Mouse (Mus musculus): ENCODE data around the gene Hist1h2ad.
"Not testable (repeated sequence)": the region's sequence is repeated elsewhere in the genome, so short reads cannot be mapped to it uniquely, and the experiment has no call there.

Gene Hist1h2ad

DNA sequence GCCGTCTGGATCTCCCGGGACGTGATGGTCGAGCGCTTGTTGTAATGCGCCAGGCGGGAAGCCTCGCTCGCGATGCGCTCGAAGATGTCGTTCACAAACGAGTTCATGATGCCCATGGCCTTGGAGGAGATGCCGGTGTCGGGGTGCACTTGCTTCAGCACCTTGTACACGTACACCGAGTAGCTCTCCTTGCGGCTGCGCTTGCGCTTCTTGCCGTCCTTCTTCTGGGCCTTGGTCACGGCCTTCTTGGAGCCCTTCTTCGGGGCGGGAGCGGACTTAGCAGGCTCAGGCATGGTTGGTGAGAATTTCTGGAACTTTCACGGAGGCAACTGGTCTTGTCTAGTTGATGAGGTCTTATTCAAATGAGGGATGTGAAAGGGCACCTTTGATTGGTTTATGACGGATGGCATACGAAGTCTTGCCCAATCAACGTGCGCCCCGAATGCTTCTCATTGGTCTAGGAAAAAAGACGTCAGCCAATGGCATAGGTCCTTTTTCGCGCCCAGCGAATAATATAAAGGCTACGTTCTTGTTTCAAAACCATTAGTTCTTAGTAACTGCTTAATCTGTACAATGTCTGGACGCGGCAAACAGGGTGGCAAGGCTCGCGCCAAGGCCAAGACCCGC is at the start of gene Hist1h2ad, which contains the start of gene Hist1h2bf:
Gene Hist1h2ad, plus strand, starts transcription at position 484 of the 627 bp plus-strand sequence.
Gene Hist1h2bf, minus strand, starts transcription at position 299 of the 627 bp plus-strand sequence.
- DNase-seq (ENCODE audit: low spot score in 2 of 2): peak; percentile 96 to 98

DNA sequence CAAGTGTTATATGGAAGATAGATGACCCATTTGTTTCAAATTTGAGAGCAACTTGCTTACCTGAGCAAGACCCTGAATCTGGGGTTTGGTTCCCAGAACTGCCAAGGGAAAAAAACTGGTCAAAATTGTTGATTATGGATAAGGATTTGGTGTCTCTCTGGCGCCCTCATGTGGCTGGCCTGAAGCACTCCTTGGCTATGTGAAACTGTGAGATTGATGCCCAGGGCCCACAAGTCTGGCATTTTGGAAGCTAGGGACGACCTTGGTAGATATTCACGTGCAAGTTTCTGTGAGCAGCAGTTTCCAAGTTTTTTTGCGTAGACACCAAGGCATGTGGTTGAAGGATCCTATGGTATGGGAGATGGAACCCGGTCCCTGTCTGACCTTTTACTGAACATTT is 49.5 kb upstream of the Hist1h2ad start:
- DNase-seq (ENCODE audit: low spot score in 2 of 2): peak; percentile 75 to 86

DNA sequence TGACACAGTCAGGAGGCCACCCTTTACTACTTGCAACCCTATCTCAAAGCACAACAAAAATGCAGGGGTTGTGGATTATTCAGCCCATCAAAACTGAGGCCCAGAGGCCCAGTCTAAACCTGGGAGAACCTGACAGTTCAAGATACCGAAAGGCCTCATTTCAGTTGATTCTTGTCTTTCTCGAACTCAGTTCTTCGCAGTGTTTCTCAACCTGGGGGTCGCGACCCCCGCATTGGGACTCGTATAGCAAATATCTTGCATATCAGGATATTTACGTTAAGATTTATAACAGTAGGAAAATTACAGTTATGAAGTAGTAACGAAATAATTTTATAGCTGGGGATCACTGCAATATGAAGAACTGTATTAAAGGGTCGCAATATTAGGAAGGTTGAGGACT is 48.3 kb upstream of the Hist1h2ad start:
- DNase-seq (ENCODE audit: low spot score in 2 of 2): peak in 1 of 2 experiments; percentile 37

DNA sequence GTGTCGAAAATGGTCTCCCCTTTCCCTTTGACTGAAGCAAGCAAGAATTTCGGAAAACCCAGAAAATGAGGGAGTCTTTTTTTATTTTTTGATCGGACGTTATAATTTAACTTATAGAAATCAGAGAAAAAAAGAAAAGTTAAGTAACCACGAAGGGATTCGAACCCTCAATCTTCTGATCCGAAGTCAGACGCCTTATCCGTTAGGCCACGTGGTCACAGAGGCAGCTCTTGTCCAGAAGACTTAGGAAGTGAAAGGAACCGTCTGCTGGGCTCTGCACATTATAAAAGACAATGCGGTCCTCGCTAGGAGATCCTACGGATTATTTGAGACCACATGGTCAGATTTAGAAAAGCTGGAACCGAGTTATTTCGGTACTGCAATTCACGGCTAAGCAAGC is 47.9 kb upstream of the Hist1h2ad start:
- DNase-seq (ENCODE audit: low spot score in 2 of 2): peak; percentile 90 to 92

DNA sequence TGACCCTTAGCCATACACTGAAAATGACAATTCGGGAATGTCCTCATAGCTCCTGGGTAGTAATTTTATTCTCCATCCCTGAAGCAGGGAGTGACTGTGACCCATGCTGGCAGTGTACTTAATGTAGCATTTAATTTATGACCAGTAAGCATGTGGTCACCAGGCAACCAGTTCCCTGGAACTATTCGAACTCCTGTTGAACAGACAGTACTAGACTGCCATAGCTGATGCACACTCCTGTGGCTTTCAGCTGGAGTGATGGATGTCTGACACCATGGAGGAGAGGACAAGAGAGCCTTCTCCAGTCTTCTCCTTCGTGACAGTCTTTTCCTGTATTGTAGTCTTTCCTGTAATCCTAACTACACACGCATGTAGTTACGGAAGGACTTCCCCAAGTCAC is 45.2 kb upstream of the Hist1h2ad start:
- DNase-seq (ENCODE audit: low spot score in 2 of 2): no peak

DNA sequence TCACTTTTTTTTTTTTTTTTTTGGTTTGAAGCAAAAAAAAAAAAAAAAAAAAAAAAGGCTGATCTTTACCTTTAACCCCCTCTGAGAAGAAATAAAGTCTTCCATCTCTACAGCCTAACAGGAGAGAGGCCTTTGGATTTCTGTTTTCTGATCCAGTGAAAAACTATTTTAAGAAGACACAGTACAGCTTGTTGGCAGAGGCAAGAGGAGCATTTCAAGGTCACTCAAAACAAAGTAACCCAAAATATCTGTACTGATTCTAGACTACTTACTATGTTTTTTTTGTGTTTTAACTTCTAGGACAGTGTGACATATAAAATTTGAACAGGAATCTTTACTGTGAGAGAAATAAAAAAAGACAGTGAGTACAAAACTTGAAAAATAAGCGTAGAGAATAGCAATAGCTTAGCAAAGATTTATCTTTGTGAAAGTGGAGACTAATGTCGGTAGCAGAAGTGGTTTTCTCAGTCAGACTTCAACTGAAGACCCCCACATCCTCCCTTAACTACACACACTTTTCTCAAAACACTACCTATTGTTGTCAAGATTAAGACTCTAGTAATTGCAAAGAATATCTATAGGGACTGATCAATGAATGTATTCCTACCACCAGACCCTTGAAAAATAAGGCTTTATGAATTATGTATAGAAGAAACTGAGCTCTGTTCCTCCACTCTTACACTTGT is 44.6 kb upstream of the Hist1h2ad start:
- no peak for DNase-seq (ENCODE audit: low spot score in 2 of 2)

DNA sequence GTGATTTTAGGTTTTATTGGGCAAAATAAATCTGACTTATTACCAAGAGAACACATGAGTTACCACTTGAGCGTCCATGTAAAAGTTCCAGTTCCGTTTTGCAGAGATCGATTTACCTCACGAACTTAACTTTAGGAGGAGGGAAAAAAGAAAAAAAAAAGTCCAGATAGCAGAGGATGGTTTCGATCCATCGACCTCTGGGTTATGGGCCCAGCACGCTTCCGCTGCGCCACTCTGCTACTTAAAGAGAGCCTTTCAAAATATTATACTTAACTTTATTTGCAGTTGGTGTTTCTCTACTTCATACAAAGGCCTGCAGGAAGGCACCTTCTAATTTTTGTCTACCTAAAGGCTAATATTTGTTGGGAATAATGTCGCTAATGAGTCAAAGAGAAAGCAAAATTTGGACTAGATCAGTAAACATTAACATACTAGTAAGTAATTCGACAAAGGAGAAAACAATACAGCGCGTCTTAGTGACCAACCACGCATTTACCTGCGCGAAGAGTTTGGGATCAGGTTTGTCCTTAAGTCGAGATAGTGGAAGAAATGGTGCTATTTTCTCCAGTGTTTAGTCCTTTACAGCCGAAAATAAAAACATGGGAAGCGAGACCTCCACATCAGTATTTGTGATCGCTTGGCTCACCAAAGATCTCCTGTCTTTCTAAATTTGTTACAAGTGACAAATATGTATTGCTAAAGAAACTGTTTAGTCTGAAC is 43.8 kb upstream of the Hist1h2ad start:
- peak; percentile 57 to 69 for DNase-seq (ENCODE audit: low spot score in 2 of 2)

DNA sequence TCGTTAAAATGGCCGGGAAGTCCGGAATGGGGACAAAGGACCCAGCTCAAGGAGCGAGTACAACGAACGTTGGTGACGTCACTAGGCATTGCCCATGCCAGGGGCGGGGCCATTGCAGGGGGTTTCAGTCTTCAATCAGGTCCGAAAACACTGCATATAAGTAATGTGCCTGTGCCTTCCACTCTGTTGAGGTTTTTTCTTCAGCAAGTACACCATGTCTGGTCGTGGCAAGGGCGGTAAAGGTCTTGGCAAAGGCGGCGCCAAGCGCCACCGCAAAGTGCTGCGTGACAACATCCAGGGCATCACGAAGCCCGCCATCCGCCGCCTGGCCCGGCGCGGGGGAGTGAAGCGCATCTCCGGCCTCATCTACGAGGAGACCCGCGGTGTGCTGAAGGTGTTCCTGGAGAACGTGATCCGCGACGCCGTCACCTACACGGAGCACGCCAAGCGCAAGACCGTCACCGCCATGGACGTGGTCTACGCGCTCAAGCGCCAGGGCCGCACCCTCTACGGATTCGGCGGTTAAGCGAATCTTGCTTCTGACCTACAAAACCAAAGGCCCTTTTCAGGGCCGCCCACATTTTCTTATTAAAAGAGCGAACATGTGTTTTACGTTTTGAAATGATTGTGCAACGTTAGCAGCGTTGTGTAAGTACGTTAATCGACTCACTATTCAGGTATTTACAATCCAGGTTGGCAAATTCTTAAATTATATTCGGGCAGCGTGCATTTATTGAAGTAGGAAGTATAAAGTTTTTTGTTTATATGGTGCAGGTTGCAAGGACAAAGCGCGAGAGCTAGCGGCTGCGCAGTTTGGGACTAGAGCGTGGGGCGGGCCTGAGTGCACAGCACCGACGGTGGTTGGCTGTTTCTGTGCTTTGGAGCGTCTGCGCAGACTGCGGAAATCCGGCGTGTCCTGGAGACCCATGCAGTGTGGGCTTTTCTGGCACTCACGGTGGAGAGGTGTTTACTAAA is 43.0 kb upstream of the Hist1h2ad start, which contains the start of gene Hist1h4h:
Gene Hist1h4h, plus strand, starts transcription at position 150 of the 975 bp plus-strand sequence.
- DNase-seq (ENCODE audit: low spot score in 2 of 2): peak; percentile 98

DNA sequence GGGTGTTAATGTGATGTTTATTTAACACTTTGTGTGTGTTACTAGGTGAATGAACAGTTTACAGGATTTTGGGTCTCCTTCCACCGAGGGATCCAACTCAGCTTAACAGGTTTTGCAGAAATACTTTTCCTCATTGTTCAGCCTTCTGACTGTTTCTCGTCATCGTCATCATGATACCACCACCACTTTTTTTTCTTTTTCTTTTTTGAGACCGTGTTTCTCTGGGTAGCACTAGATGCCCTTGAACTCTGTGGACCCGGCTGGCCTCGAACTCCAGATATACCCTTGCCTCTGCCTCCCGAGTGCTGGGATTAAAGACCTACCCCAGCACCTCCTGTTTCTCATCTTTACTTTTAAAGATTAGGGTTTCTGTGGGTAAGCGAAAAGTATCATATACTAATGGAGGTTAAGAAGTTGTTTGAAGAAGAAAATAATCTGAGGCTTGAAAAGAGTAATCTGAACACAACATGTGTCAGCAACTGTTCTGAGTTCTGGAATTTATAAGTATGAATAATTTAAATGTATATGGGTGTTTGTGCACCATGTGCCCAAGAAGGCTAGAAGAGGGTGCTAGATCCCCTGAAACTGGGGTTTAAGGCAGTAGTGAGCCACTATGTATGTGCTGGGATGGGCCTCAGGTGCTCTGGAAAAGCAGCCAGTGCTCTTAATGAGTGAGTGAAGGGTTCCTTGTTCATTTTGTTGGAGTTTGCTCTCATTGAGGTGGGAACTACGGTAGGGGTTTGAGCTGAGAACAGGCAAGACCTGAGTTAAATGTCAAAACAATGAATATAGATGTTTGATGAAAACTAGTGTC is 41.7 kb upstream of the Hist1h2ad start:
- DNase-seq (ENCODE audit: low spot score in 2 of 2): no peak

DNA sequence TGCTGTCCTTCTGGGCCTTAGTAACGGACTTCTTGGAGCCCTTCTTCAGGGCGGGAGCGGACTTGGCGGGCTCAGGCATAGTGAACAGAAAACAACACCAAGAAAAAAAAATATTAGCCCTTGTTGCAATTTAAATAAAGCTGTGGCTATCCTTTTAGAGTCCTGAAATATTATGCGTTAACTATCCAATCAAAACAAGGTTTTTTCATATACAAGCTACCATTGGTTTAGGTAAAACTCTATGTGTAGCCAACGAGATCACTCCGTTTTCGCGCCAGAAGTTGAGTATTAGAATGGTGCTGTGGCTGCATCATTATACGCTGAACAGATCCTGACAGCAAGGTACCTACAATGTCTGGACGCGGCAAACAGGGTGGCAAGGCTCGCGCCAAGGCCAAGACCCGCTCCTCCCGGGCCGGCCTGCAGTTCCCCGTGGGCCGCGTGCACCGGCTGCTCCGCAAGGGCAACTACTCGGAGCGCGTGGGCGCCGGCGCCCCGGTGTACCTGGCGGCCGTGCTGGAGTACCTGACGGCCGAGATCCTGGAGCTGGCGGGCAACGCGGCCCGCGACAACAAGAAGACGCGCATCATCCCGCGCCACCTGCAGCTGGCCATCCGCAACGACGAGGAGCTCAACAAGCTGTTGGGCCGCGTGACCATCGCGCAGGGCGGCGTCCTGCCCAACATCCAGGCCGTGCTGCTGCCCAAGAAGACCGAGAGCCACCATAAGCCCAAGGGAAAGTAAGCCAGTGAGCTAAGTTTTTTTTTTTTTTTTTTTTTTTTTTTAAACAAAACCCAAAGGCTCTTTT is 40.4 kb upstream of the Hist1h2ad start, which contains the start of gene Hist1h2af:
Gene Hist1h2af, plus strand, starts transcription at position 347 of the 808 bp plus-strand sequence.
- DNase-seq (ENCODE audit: low spot score in 2 of 2): peak; percentile 89 to 93

DNA sequence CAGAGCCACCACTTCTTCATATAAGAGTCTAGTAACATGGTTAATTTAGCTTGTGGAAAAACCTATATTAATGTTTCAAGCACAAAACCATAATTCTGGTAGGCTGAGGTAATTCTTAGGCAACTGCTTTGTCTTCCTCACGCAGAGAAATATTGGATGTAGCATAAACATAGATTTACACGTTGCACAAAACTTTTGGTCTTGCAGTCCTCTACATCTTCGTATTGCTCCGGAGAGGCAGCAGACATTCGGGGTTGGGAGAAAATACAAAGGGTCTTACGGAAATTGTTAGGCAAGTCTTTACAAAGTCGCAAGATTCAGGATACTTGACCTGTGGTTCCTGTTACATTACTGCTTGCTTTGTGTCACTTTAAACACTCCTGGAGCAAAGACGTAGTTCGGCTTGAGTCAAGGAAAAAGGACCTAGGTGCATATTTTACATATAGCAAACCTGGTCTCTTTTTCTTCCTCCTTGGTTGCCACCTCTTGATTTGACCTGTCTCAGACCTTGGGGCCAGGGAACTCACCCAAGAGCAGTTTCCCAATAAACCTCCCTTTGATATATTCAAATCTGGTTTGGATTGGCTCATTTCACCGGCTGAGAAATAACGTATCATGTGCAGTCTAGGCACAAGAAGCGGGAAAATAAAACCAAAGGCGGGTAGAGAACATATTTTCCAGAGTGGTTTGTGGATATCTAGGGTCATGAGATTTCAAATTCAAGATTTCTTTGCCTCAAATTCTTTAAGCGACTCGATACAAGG is 39.6 kb upstream of the Hist1h2ad start:
- DNase-seq (ENCODE audit: low spot score in 2 of 2): peak in 1 of 2 experiments; percentile 48

DNA sequence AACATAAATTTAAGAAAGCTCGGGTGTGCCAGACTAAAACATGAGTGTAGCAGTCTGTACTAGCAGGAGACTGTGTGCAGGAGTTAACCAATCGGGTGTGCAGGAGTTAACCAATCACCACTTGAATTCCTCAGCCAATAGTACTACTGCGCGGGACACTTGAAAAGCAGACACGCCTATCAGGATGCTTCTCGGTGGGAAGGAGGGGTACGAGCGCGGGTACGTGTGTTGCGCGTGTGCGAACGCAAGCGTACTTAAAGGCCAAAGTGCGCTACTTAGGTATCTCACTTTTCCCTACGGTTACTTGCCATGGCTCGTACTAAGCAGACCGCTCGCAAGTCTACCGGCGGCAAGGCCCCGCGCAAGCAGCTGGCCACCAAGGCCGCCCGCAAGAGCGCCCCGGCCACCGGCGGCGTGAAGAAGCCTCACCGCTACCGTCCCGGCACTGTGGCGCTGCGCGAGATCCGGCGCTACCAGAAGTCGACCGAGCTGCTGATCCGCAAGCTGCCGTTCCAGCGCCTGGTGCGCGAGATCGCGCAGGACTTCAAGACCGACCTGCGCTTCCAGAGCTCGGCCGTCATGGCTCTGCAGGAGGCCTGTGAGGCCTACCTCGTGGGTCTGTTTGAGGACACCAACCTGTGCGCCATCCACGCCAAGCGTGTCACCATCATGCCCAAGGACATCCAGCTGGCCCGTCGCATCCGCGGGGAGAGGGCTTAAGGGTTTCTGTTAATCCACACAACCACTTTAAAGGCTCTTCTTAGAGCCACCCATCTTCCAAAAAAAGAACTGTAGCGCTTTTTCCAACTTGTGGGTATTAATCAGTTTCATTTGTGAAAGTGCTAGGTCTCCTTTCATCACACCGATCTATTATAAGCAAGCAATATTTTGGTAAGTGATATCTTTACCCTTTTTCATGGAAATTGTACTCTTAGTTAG is 38.8 kb upstream of the Hist1h2ad start, which contains the start of gene Hist1h3g:
Gene Hist1h3g, plus strand, starts transcription at position 286 of the 939 bp plus-strand sequence.
- peak; percentile 96 to 98 for DNase-seq (ENCODE audit: low spot score in 2 of 2)

DNA sequence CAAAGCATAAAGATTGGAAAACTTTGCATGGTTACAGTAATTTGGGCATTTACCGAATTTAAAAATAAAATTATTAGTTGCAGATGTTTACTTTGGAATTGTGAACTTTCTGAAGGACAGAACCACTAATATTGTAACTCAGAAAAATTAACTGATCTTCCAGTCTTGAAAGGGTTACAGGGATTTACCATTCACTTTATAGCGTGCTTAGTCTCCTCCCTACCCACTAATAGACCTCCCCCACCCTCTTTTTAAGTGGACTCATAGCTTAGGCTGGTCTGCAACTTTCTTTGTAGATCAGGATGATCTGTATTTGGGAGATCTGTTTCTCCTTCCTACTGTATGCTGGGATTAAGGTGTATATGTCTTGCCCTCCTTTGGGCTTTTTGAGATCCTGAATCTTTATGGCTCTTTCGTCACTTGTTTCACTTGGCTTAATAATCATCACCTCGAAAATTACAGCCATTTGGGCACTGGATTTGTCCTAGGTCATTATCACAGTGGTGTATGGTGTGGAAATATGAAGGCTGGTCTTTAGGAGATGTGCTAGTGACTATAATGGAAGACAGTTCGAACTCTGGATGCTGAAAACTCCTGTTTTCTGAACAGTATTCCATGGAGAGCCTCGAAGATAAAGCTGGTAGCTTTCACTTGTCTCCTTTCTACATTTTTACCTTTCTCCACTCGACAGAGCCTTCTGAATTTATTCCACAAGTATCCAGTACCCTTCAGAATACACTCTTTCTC is 37.9 kb upstream of the Hist1h2ad start:
- DNase-seq (ENCODE audit: low spot score in 2 of 2): no peak

DNA sequence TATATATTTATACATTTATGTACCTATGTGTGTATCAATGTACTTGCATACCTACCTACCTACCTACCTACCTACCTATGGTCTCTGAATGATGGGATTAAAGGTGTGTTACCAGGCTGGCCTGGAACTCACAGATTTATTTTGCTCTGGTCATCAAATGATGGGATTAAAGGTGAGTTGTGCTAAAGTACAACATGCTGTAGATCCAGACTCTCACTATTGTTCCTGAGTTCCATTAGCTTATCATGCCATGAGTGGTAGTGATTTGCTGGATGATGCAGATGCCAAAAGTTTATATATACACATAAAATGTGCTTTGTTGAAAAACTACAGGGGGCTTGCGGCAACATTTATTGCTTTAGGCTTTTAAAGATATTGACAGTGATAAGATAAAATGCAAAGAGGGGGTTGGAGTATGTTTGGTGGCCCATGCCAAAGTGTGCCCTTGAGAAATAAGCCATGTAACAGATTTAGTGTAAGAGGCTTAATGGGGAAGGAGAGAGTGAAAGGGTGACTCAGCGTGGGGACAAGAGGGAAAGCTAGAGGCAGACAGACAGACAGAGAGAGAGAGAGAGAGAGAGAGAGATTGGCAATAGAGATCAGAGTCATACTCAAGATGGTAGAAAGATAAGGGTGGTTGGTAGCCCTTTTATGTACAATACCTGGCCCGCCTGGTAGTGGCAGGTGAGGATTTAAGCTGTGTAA is 37.0 kb upstream of the Hist1h2ad start:
- DNase-seq (ENCODE audit: low spot score in 2 of 2): no peak

DNA sequence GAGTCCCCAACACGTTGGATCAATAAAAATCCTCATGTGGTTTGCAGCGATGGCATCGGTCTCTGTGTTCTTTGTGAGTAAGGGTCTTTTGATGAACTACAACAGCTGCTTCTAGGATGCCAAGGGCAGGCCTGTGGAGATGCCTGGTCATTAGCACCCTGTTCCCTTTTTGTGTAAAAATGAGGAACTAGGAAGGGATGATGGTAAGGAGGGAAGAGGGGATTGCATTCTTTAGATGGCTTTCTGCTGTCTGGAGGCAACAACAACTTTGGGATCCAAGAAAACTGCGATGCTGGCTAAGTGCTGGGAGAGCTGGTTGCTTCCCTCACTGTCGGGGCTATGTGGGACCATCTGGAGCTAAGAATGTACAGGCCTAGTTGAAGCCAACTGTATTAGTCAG is 35.9 kb upstream of the Hist1h2ad start:
- no peak for DNase-seq (ENCODE audit: low spot score in 2 of 2)

DNA sequence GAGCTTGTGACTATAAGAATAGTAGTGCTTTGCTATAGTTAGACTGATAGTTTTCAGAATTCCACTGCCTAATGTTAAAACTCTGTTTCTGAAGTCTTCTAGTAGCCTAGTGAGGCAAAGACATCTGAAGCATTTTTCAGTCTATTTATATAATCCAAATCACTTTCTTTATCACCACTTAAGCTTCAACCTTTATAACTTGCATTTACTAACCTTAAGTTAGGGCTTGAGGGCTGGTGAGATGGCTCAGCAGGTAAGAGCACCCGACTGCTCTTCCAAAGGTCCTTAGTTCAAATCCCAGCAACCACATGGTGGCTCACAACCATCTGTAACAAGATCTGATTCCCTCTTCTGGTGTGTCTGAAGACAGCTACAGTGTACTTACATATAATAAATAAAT is 34.4 kb upstream of the Hist1h2ad start:
- DNase-seq (ENCODE audit: low spot score in 2 of 2): not testable (repeated sequence)

Measured in right cerebral cortex, postnatal 10 days (tissue).